Mouse (Mus musculus) forebrain, embryonic 12.5 days (tissue): ENCODE measurements at regions not wholly inside any gene's neighbourhood (a gene's known extent, or its start where the extent isn't known, plus 50 kb on each side); places are given as distances from the start of the nearest gene placed in this dataset.
"Not testable (repeated sequence)": the region's sequence is repeated elsewhere in the genome, so short reads cannot be mapped to it uniquely, and the experiment has no call there.

ENCODE experiments used
- ATAC-seq: fragments of 200-750 bp; cut with Nextera tagmentation; 2 replicates; pipeline ENCODE4 v1.8.0; 2017; ENCODE audit warnings: moderate TSS enrichment; ENCODE audit not compliant: low FRiP score
- H3K27ac ChIP-seq: fragments of 300-500 bp; sonication (generic); 2 replicates; pipeline ENCODE4 v1.5.1; 2016; ENCODE audit warnings: mild to moderate bottlenecking
- H3K27me3 ChIP-seq: fragments of 300-500 bp; sonication (generic); 2 replicates; pipeline ENCODE4 v1.6.1; 2016; ENCODE audit warnings: mild to moderate bottlenecking
- H3K36me3 ChIP-seq: fragments of 300-500 bp; sonication (generic); replicated peaks from 2 replicates; pipeline ENCODE4 v1.6.1; 2016; ENCODE audit warnings: mild to moderate bottlenecking
- H3K4me1 ChIP-seq: fragments of 300-500 bp; sonication (generic); 2 replicates; pipeline ENCODE4 v1.6.1; 2016
- H3K4me2 ChIP-seq: fragments of 300-500 bp; sonication (generic); 2 replicates; pipeline ENCODE4 v1.6.1; 2016; ENCODE audit warnings: mild to moderate bottlenecking, moderate library complexity
- H3K4me3 ChIP-seq: fragments of 300-500 bp; sonication (generic); replicated peaks from 2 replicates; pipeline ENCODE4 v1.5.1; 2016; ENCODE audit warnings: mild to moderate bottlenecking
- H3K9ac ChIP-seq: fragments of 300-500 bp; sonication (generic); 2 replicates; pipeline ENCODE4 v1.6.1; 2016; ENCODE audit warnings: mild to moderate bottlenecking
- H3K9me3 ChIP-seq: fragments of 300-500 bp; sonication (generic); 2 replicates; pipeline ENCODE4 v1.6.1; 2016
- WGBS: fragments of 180-500 bp; shearing (Covaris S2); methylation state at CpG from one replicate; pipeline ENCODE4 v1.1.7; 2016; 5-methylcytosine and 5-hydroxymethylcytosine counted together

- no peaks in the 10 kb centered on the region for H3K9me3 ChIP-seq
- 74% methylated on average over 4 of the region's 4 CpGs for WGBS
- ATAC-seq: no peak
- H3K27me3 ChIP-seq: no peaks in the 10 kb centered on the region
- no peak overlapping the region for H3K9ac ChIP-seq
- peaks cover 12% of the 10 kb centered on the region for H3K4me1 ChIP-seq
- no peak overlapping the region for H3K4me3 ChIP-seq
- no peaks in the 10 kb centered on the region for H3K36me3 ChIP-seq
- H3K27ac ChIP-seq: no peak overlapping the region
- H3K4me2 ChIP-seq: no peak overlapping the region
These were observed 337.4 kb upstream of the Cwc22 start for GRCm38 (mm10) chr2:78283605-78284004.

GRCm38 (mm10) chr2:78281846-78282245, 335.7 kb upstream of the Cwc22 start:
- not testable (repeated sequence) for H3K27ac ChIP-seq, H3K9me3 ChIP-seq, H3K4me2 ChIP-seq, H3K27me3 ChIP-seq, H3K9ac ChIP-seq, ATAC-seq, H3K36me3 ChIP-seq, H3K4me3 ChIP-seq
- WGBS: 46% methylated on average over 6 of the region's 6 CpGs
- H3K4me1 ChIP-seq: peaks cover 12% of the 10 kb centered on the region

- Histone ChIP-seq H3K27me3 (no peaks in the 10 kb centered on the region), H3K9me3 (no peaks in the 10 kb centered on the region), H3K27ac (no peak overlapping the region), H3K36me3 (no peaks in the 10 kb centered on the region), H3K9ac (no peak overlapping the region), H3K4me1 (peaks cover 11% of the 10 kb centered on the region), H3K4me3 (no peak overlapping the region), H3K4me2 (no peak overlapping the region)
- WGBS: 89% methylated on average over 5 of the region's 5 CpGs
- ATAC-seq: no peak
These were observed 334.2 kb upstream of the Cwc22 start for GRCm38 (mm10) chr2:78280219-78280915.

- Histone ChIP-seq H3K9ac (no peak overlapping the region), H3K9me3 (no peaks in the 10 kb centered on the region), H3K4me1 (peaks cover 3% of the 10 kb centered on the region; the same call in 1 of the 2 replicates), H3K27ac (no peak overlapping the region), H3K27me3 (no peaks in the 10 kb centered on the region), H3K4me2 (no peak overlapping the region), H3K4me3 (no peak overlapping the region), H3K36me3 (no peaks in the 10 kb centered on the region)
- no peak for ATAC-seq
- 81% methylated on average over 5 of the region's 5 CpGs for WGBS
These were observed 333.3 kb upstream of the Cwc22 start for GRCm38 (mm10) chr2:78279382-78280056.

DNA sequence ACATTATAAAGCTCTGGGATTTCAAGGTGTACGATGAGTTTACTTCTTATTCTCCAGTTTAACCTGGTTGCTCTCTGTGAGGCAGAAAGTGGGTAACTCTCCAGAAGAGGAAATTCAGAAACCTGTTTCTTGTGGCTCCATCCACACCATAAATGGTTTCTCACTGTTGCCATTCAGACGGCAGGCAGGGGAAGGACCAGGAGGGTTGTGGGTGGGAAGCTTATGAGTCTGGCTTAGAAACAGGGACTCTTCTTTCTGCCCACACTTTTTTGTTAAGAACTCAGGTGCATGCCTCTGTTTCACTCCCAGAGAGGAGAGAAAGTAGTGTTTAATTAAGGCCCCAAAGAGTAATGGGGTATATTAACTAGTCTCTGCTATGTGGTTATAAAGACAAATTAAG, 332.5 kb upstream of the Cwc22 start:
- ATAC-seq: no peak
- 87% methylated on average over 2 of the region's 2 CpGs for WGBS
- Histone ChIP-seq H3K4me2 (no peak overlapping the region), H3K27me3 (no peaks in the 10 kb centered on the region), H3K9me3 (no peaks in the 10 kb centered on the region), H3K9ac (no peak overlapping the region), H3K4me3 (no peak overlapping the region), H3K4me1 (no peaks in the 10 kb centered on the region), H3K36me3 (no peaks in the 10 kb centered on the region), H3K27ac (no peak overlapping the region)

GRCm38 (mm10) chr2:78277699-78278098, 331.5 kb upstream of the Cwc22 start:
- WGBS: 55% methylated on average over 8 of the region's 8 CpGs
- no peak overlapping the region for H3K27ac ChIP-seq
- no peaks in the 10 kb centered on the region for H3K9me3 ChIP-seq
- H3K4me2 ChIP-seq: no peak overlapping the region
- no peaks in the 10 kb centered on the region for H3K4me1 ChIP-seq
- H3K4me3 ChIP-seq: no peak overlapping the region
- H3K27me3 ChIP-seq: no peaks in the 10 kb centered on the region
- no peak overlapping the region for H3K9ac ChIP-seq
- no peaks in the 10 kb centered on the region for H3K36me3 ChIP-seq
- no peak; the same call in 1 of the 2 replicates for ATAC-seq

- no peaks in the 10 kb centered on the region for H3K36me3 ChIP-seq
- H3K4me1 ChIP-seq: no peaks in the 10 kb centered on the region
- H3K27me3 ChIP-seq: no peaks in the 10 kb centered on the region
- ATAC-seq: no peak
- no peak overlapping the region for H3K4me3 ChIP-seq
- no peaks in the 10 kb centered on the region for H3K9me3 ChIP-seq
- no peak overlapping the region for H3K9ac ChIP-seq
- H3K4me2 ChIP-seq: no peak overlapping the region
- H3K27ac ChIP-seq: no peak overlapping the region
- WGBS: 67% methylated on average over 5 of the region's 5 CpGs
These were observed 327.9 kb upstream of the Cwc22 start for GRCm38 (mm10) chr2:78274122-78274521.

GRCm38 (mm10) chr2:78268705-78269104, 322.5 kb upstream of the Cwc22 start:
- H3K4me2 ChIP-seq: no peak overlapping the region
- no peaks in the 10 kb centered on the region for H3K4me1 ChIP-seq
- WGBS: 82% methylated on average over 4 of the region's 4 CpGs
- H3K9ac ChIP-seq: no peak overlapping the region
- no peaks in the 10 kb centered on the region for H3K27me3 ChIP-seq
- H3K4me3 ChIP-seq: no peak overlapping the region
- H3K36me3 ChIP-seq: no peaks in the 10 kb centered on the region
- no peak overlapping the region for H3K27ac ChIP-seq
- H3K9me3 ChIP-seq: no peaks in the 10 kb centered on the region
- no peak for ATAC-seq

DNA sequence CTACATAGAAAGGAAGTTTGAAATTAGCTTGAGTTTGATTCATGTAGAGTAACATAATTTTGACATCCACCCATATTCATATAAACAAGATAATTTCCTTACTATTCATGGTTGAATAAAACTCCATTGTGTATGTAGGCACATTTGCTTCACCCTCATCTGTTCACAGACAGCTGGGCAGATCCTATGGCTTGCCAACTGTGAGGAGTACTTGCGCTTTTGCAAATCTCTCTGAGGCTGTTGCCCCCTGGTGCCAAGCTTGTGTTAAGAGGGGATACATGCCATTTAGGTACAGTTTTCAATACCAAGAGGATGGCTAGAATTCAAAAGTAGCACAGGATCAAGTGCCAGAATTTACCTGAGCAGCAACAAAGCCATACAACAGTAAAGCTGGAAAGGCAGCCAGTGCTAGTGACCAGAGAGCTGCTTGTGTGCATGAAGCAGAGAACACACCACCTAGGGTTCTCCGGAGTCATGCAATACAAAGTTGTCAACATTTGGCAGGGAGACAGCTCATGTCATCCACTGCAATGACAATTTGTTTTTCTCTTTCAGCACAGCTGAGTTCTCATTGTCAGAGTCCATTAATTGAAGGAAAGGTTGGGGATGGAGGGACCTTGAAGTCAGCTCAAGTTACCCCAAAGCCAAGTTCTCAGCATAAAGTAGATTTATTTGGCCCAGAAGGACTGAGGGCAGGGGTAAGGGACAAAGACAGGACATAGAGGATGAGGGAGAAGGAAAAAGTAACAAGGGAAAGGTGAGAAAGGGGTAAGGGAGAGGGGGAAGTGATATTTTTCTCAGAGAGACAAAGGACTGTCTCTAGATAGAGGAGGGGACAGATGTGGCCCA, 321.6 kb upstream of the Cwc22 start:
- H3K27ac ChIP-seq: no peak overlapping the region
- H3K4me1 ChIP-seq: no peaks in the 10 kb centered on the region
- WGBS: 87% methylated on average over 2 of the region's 2 CpGs
- no peak overlapping the region for H3K9ac ChIP-seq
- H3K9me3 ChIP-seq: no peaks in the 10 kb centered on the region
- no peaks in the 10 kb centered on the region for H3K36me3 ChIP-seq
- no peak for ATAC-seq
- H3K4me2 ChIP-seq: no peak overlapping the region
- H3K27me3 ChIP-seq: no peaks in the 10 kb centered on the region
- H3K4me3 ChIP-seq: no peak overlapping the region

DNA sequence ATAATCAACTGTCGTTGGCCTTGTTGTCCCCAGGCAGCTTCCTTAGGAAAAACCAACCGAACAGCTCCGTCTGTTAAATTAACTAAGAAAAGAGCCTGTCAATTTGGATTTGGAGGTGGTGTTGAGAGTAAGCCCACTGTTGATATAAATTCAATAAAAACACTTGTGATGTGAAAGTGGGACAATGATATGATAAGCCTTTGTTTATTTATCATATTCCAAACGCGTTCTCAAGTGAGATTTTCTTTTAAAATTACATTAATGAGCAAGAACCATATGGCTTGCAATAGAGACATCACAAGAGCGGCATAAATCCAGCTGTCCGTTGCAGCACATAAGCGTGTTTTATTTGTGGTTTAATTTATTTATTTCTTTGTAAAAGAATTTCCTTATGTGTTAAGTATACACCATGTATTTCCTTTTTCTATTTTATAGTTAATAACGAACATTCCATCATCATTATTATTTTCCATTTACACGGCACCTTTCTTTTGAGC, 307.5 kb upstream of the Cwc22 start:
- Histone ChIP-seq H3K4me2 (no peak overlapping the region), H3K36me3 (no peaks in the 10 kb centered on the region), H3K27me3 (no peaks in the 10 kb centered on the region), H3K4me3 (no peak overlapping the region), H3K27ac (no peak overlapping the region), H3K4me1 (no peaks in the 10 kb centered on the region), H3K9me3 (no peaks in the 10 kb centered on the region), H3K9ac (no peak overlapping the region)
- ATAC-seq: no peak
- 75% methylated on average over 10 of the region's 10 CpGs for WGBS

DNA sequence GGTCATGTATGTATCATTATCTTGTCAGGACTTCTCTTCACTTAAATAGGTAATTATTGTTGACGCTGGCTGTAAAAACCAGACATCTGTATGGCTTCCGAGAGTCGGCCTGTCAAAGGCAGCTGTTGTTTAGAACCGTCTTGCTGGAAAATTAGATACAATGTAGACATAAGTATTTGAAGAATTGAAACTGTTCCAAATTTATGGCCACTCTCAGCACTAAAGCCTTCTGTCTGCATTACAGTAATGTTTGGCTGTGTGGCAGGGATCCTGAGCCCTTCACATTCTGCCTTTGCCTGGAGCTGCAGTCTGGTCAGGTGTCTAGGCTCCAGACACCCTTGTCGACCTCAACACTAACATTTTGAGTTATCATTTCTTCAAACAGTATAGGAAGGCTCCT, 300.2 kb upstream of the Cwc22 start:
- Histone ChIP-seq H3K27ac (no peak overlapping the region), H3K9ac (no peak overlapping the region), H3K4me3 (no peak overlapping the region), H3K36me3 (no peaks in the 10 kb centered on the region), H3K4me2 (no peak overlapping the region), H3K4me1 (no peaks in the 10 kb centered on the region), H3K9me3 (no peaks in the 10 kb centered on the region), H3K27me3 (no peaks in the 10 kb centered on the region)
- no peak for ATAC-seq
- 71% methylated on average over 5 of the region's 5 CpGs for WGBS

- H3K27ac ChIP-seq: no peak overlapping the region
- H3K36me3 ChIP-seq: no peaks in the 10 kb centered on the region
- H3K9me3 ChIP-seq: no peaks in the 10 kb centered on the region
- no peak overlapping the region for H3K4me2 ChIP-seq
- H3K4me1 ChIP-seq: no peaks in the 10 kb centered on the region
- H3K9ac ChIP-seq: no peak overlapping the region
- no peaks in the 10 kb centered on the region for H3K27me3 ChIP-seq
- no peak for ATAC-seq
- H3K4me3 ChIP-seq: no peak overlapping the region
- WGBS: 84% methylated on average over 2 of the region's 2 CpGs
These were observed 294.1 kb upstream of the Cwc22 start for GRCm38 (mm10) chr2:78240299-78240698.
